Mouse (Mus musculus) liver, postnatal 0 days (tissue): ENCODE results near the gene Ucp3. TPM values are rescaled to one million over a fixed set of nuclear protein-coding genes. Genes with fewer than 3 reads are reported as not detected.
A peak's percentile ranks its signal among the peaks of the same experiment; 100 is the strongest.

Experiments used
- ATAC-seq: fragments of 200-750 bp; cut with Nextera tagmentation; 2 replicates; pipeline ENCODE4 v1.8.0; 2017; ENCODE audit warnings: mild to moderate bottlenecking, moderate library complexity
- DNase-seq: peaks from one replicate; pipeline ENCODE4 v3.0.0-alpha.2; 2016
- H3K27ac ChIP-seq: fragments of 300-500 bp; sonication (generic); 2 replicates; pipeline ENCODE4 v1.5.1; 2014; ENCODE audit warnings: antibody characterized with exemption, moderate library complexity, mild to moderate bottlenecking, low read depth
- H3K27me3 ChIP-seq: fragments of 300-500 bp; sonication (generic); 2 replicates; pipeline ENCODE4 v1.6.1; 2014; ENCODE audit warnings: low read length, control low read depth, mixed read lengths; ENCODE audit not compliant: insufficient read depth
- H3K36me3 ChIP-seq: fragments of 300-500 bp; sonication (generic); replicated peaks from 2 replicates; pipeline ENCODE4 v1.6.1; 2014; ENCODE audit warnings: mild to moderate bottlenecking, control low read depth, low read length, moderate library complexity, mixed read lengths; ENCODE audit not compliant: insufficient read depth
- H3K4me1 ChIP-seq: fragments of 300-500 bp; sonication (generic); 2 replicates; pipeline ENCODE4 v1.6.1; 2014; ENCODE audit warnings: antibody characterized with exemption, mild to moderate bottlenecking, control low read depth; ENCODE audit not compliant: insufficient read depth
- H3K4me2 ChIP-seq: fragments of 300-500 bp; sonication (generic); 2 replicates; pipeline ENCODE4 v1.6.1; 2014; ENCODE audit warnings: low read depth, mild to moderate bottlenecking, low read length, moderate library complexity, mixed read lengths
- H3K4me3 ChIP-seq: fragments of 300-500 bp; sonication (generic); 2 replicates; pipeline ENCODE4 v1.5.1; 2014; ENCODE audit warnings: low read depth, low read length
- H3K9ac ChIP-seq: fragments of 300-500 bp; sonication (generic); replicated peaks from 2 replicates; pipeline ENCODE4 v1.6.1; 2014; ENCODE audit warnings: mild to moderate bottlenecking, moderate library complexity
- H3K9me3 ChIP-seq: fragments of 300-500 bp; sonication (generic); 2 replicates; pipeline ENCODE4 v1.6.1; 2016; ENCODE audit warnings: mild to moderate bottlenecking, control low read depth, low read length, mixed read lengths
- CTCF ChIP-seq: sonication (generic); IDR thresholded peaks from 2 replicates; pipeline ENCODE4 v1.5.1; 2016; ENCODE audit warnings: antibody characterized with exemption, low read depth
- EP300 ChIP-seq: IDR thresholded peaks from 2 replicates; pipeline ENCODE4 v1.6.1; 2016; ENCODE audit warnings: antibody characterized with exemption, low read depth, mild to moderate bottlenecking
- WGBS: fragments of 180-500 bp; shearing (Covaris S2); extraction: QIAGEN DNeasy Blood & Tissue Kit; methylation state at CpG from one replicate; pipeline ENCODE4 v1.1.7; 2014; ENCODE audit not compliant: insufficient replicate concordance; 5-methylcytosine and 5-hydroxymethylcytosine counted together
- polyA plus RNA-seq: library from polyadenylated mRNA; unstranded; fragments of >200 nt; fragmentation: Nextera tagmentation; extraction: Ambion mirVana; gene quantifications from 2 replicates; pipeline ENCODE4 v1.2.1, GENCODE M21; 2015

Ucp3 gene
- polyA plus RNA-seq, 1 experiment from 2014 or later, result 0.08 TPM

GRCm38 (mm10) chr7:100504740-100505487 is 32.1 kb downstream of the Ucp3 start:
- H3K4me1 ChIP-seq, result peaks cover 27% of the 10 kb centered on the region
- no peaks in the 10 kb centered on the region for H3K27me3 ChIP-seq
- no peak for TF ChIP-seq EP300
- TF ChIP-seq CTCF, result no peak
- WGBS, result 75% methylated on average over 13 of the region's 13 CpGs
- ATAC-seq, result no peak
- DNase-seq, result peak; percentile 27
- no peak overlapping the region for H3K27ac ChIP-seq
- H3K36me3 ChIP-seq, result peaks cover 8% of the 10 kb centered on the region
- H3K4me3 ChIP-seq, result no peak overlapping the region
- no peaks in the 10 kb centered on the region for H3K9me3 ChIP-seq
- H3K9ac ChIP-seq, result no peak overlapping the region
- H3K4me2 ChIP-seq, result no peak overlapping the region

- TF ChIP-seq EP300 (no peak), CTCF (0 out of 2 replicates have a peak, but pooled peaks have one; percentile 13)
- no peaks in the 10 kb centered on the region for H3K9me3 ChIP-seq
- ATAC-seq (no peak), DNase-seq (no peak)
- H3K9ac ChIP-seq, result no peak overlapping the region
- no peak overlapping the region for H3K4me2 ChIP-seq
- no peak overlapping the region for H3K27ac ChIP-seq
- no peaks in the 10 kb centered on the region for H3K27me3 ChIP-seq
- WGBS, result 61% methylated on average over 4 of the region's 4 CpGs
- H3K4me3 ChIP-seq, result no peak overlapping the region
- H3K4me1 ChIP-seq, result peaks cover 22% of the 10 kb centered on the region
- H3K36me3 ChIP-seq, result no peaks in the 10 kb centered on the region
Measured at GRCm38 (mm10) chr7:100506494-100506893, 33.7 kb downstream of the Ucp3 start.

GRCm38 (mm10) chr7:100508670-100509069 is 35.9 kb downstream of the Ucp3 start:
- 27% methylated on average over 3 of the region's 3 CpGs for WGBS
- Histone ChIP-seq H3K4me3 (no peak overlapping the region), H3K27me3 (no peaks in the 10 kb centered on the region), H3K4me1 (peaks cover 8% of the 10 kb centered on the region), H3K27ac (no peak overlapping the region), H3K9me3 (no peaks in the 10 kb centered on the region), H3K4me2 (no peak overlapping the region), H3K9ac (no peak overlapping the region), H3K36me3 (no peaks in the 10 kb centered on the region)
- no peak for DNase-seq
- ATAC-seq, result no peak
- no peak for TF ChIP-seq CTCF
- no peak for TF ChIP-seq EP300

- 56% methylated on average over 8 of the region's 8 CpGs for WGBS
- H3K27me3 ChIP-seq, result no peaks in the 10 kb centered on the region
- H3K9me3 ChIP-seq, result no peaks in the 10 kb centered on the region
- no peak overlapping the region for H3K4me3 ChIP-seq
- H3K27ac ChIP-seq, result no peak overlapping the region
- ATAC-seq (no peak), DNase-seq (no peak)
- H3K4me2 ChIP-seq, result no peak overlapping the region
- H3K36me3 ChIP-seq, result no peaks in the 10 kb centered on the region
- TF ChIP-seq CTCF (no peak), EP300 (no peak)
- H3K9ac ChIP-seq, result no peak overlapping the region
- H3K4me1 ChIP-seq, result no peaks in the 10 kb centered on the region
Measured at GRCm38 (mm10) chr7:100511602-100512001, 38.8 kb downstream of the Ucp3 start.

GRCm38 (mm10) chr7:100514573-100514972 is 41.8 kb downstream of the Ucp3 start, which contains the start of gene Dnajb13:
TSS of gene Dnajb13 (minus strand) at chr7:100514960.
- TF ChIP-seq CTCF (no peak), EP300 (no peak)
- no peak within 1 kb of the TSS for H3K4me3 ChIP-seq
- no peak within 1 kb of the TSS for H3K9ac ChIP-seq
- 60% methylated on average over 11 of the region's 11 CpGs for WGBS
- ATAC-seq, result no peak
- no peak within 1 kb of the TSS for H3K4me2 ChIP-seq
- H3K27me3 ChIP-seq, result no peaks in the 10 kb centered on the region
- H3K27ac ChIP-seq, result no peak within 1 kb of the TSS
- H3K9me3 ChIP-seq, result no peaks in the 10 kb centered on the region
- no peaks in the 10 kb centered on the region for H3K4me1 ChIP-seq
- DNase-seq, result no peak
- no peaks in the 10 kb centered on the region for H3K36me3 ChIP-seq

- DNase-seq (no peak), ATAC-seq (no peak)
- Histone ChIP-seq H3K9me3 (no peaks in the 10 kb centered on the region), H3K4me2 (no peak overlapping the region), H3K4me1 (no peaks in the 10 kb centered on the region), H3K4me3 (no peak overlapping the region), H3K27me3 (no peaks in the 10 kb centered on the region), H3K9ac (no peak overlapping the region), H3K36me3 (no peaks in the 10 kb centered on the region), H3K27ac (no peak overlapping the region)
- WGBS, result 54% methylated on average over 7 of the region's 7 CpGs
- no peak for TF ChIP-seq CTCF
- TF ChIP-seq EP300, result no peak
Measured at GRCm38 (mm10) chr7:100520204-100520603, 47.4 kb downstream of the Ucp3 start.
